Mouse (Mus musculus) kidney, adult 8-10 months (tissue): ENCODE results near the gene Phf21a.
A peak's percentile ranks its signal among the peaks of the same experiment; 100 is the strongest.
"Not testable (repeated sequence)": the region's sequence is repeated elsewhere in the genome, so short reads cannot be mapped to it uniquely, and the experiment has no call there.

ENCODE experiments used
- DNase-seq, 2 experiments: peaks; one replicate each; pipeline ENCODE4 v3.0.0; 2022

The Phf21a gene

DNA sequence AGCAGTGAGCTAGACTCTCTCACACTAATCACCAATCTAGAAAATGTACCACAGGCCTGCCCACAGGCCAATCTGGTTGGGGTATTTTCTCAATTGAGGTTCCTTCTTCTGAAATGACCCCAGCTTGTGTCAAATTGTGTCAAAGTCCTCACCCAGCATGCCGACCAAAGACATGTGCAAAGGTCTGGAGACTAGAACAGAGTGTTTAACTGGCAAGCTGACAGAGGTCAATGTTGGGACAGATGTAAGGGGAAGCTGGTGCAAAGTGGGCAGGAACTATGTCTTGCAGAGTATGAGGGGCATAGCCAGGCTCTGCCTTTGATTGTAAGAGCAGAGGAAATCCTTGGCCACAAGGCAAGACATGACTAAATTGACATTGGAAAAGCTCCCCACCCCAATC lies 7.2 kb upstream of the Phf21a start:
- DNase-seq: peak; percentile 42 to 48

DNA sequence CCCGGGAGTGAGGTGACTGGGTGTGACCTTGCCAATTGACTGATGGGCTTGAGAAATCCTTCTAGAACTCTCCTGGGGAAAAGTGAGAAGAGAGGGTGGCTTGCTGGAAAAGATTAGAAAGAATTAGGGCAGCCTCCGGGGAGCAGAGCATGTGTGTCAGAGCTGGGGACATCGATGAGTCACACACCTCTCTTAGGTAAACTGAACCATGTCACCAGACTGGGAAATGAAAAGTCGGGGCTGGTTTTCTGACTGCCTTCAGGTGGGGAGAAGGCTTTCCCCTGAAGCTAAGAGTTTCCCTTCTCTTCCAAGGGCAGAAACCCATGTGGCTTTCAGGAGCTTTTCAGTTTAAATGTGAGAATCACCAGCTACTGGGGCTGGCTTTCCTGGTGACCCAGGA lies 5.9 kb upstream of the Phf21a start:
- no peak for DNase-seq

DNA sequence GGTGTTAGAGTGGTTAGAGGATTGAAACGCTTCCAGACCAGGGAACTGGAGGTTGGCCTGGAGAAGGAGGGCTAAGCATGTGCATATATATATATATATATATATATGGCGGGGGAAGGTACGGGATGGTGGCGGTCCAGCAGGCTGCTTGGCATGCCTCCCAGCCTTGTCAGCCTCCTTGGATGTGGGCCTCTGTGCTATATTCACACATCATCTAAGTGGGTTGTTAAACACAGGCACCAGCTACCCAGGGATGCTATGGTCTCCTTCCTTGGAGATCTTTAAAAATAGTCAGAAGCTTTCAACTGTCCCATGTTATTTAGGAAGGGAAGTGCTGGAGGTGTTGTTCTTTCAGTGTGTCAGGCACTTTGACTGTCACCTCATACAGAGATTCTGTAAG lies 3.1 kb upstream of the Phf21a start:
- no peak for DNase-seq

DNA sequence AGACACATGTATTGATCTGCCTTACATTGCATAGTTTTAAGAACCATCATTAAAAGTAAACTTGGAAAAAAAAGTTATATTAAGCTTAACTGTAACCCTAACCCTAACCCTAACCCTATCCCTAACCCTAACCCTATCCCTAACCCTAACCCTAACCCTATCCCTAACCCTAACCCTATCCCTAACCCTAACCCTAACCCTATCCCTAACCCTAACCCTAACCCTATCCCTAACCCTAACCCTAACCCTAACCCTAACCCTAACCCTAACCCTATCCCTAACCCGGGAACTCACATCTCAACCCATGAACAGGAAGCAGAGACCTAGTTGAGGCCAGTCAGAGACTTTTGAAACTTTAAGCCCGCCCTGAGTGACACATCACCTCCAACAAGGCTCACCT lies 586 bp downstream of the Phf21a start:
- DNase-seq: not testable (repeated sequence)

DNA sequence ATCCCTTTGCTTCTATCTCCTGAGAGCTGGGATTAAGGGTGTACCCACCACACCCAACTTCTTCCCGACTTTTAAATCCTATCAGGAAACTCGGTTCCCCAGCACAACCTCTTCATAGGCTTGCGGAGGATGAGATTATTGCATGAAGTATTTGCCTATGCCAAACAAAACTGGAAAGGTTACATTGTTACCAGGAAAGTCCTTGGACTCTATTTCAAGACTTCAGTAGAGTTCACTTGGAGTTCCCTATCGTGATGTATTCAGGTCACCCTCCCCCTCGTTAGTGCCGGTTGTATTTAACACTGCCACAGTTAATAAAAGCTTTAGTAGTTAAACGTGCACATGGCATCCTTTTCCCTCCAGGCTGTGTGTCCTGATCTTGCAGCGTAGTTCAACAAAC lies 1.2 kb downstream of the Phf21a start:
- DNase-seq: no peak

DNA sequence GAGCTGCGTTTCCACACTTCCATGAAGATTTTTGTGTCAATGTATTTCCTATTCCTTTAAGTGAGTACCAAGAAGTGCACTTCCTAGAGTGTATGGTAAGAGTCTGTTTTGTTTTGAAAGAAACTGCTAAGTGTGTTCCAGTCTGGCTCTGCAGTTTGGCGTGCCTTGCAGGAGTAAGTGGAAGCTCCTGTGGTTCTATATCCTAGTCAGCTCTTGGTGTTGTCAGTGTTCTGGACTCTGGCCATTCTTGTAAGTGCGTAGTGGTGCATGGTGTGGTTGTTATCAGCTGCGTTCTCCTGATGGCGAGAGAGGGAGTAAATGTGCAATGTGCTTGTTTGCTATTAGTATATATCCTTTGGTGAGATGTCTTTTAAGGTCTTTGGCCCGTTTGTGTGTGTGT lies 7.9 kb downstream of the Phf21a start:
- DNase-seq: no peak

DNA sequence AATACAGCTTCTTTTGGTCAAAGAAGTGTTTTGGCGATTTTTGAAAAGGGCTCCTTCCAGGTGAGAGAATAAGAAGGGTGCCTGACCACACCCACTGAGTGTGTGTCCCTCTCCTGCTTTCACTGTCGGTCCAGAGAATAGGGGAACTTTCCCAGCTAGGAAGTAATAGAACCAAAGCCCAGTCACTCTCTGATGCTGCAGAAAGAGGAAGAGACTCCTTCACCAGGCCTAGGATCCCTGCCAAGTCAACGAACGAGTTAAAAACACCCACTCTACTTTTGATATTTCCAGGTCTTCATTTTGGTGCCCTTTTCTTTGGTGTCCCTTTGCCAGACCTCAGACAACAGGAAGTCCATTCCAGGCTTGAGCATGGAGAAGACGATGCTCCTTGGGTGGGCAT lies 31.6 kb downstream of the Phf21a start:
- DNase-seq: no peak

DNA sequence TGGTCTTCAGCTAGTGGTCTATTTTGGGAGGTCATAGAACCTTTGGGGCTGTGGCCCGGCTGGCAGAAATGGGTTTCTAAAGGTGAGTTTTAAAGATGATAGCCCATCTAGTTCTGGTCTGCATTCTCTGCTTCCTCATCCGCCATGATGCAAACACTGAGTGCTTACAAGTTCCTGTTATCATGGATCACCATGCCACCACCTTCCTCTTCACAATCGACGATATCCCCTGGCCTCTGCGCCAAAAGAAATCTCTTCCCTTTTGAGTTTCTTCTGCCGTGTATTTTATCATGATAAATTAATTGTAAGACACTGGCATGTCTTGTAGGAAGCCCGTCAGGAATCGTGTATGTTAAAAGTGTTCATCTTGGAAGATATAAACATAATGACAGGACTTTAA lies 32.4 kb downstream of the Phf21a start:
- DNase-seq: no peak

DNA sequence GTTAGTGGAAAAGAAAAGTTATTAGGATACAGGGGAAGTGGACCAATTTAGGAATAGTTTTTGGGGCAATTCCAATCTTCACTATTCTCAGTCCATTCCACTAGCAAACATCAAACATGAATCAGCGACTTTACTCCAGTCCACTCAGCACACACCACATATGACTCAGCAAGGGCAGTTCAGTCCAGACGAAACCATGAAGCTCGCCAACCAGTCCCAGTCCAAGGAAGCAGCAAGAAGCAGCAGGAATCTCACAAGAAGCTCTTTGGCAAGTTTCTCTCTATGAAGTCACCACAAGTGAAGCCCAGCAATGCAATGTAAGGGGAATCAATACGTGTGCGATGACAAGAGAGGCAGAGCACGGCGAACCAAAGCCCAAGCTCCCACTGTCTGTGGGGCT lies 37.2 kb downstream of the Phf21a start:
- no peak for DNase-seq

DNA sequence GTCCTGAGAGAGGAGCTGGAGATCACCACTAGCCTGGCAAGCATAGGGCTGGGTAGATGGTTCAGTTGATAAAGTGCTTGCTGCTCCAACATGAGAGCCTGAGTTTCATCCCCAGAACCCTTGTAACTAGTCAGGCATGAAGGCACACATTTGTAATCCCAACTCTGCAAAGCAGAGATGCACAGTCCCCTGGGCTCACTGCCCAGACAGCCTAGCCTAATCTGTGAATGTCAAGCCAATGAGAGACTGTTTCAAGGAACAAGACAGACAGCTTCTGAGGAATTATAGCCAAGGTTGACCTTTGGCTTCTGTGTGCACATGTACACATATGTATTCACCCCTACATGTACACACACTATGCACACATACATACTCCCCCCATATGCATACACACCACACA lies 45.8 kb downstream of the Phf21a start:
- no peak for DNase-seq

DNA sequence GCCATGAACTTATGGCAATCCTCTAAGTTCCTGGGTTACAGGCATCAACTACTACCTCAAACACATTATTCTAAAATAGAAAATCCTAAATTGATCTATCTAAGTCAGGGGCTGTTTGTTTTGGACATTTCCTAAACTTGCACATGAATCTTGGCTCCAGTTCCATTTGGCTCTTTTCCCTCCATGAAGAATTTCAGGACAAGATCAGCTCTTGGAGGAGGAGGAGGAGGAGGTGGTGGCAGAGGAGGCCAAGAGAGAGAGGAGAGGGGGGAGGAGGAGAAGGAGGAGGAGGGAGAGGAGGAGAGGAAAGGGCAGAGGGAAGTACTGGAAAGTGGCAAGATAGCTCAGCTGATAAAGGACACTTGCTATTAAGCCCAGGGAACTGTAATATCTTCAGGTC lies 46.4 kb downstream of the Phf21a start:
- DNase-seq: peak in 1 of 2 experiments; percentile 15

DNA sequence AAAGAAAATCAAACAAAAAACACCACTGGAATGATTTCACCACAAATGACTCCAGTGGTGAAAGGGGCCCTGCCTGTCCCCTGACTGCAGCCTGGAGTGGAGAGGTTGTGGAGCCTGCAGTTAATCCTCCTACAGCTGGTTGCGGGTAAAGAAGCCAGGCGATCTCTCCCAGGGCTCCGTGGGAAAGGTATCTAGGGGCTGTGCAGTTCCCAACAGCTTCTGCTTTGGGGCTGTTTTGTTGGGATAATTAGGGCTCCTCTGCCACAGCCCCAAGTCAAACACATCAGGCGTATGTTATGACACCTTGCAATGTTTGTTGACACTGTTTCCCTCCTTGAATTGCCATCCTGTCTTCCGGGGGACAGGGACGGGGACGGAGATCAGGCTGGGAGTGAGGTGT lies 47.5 kb downstream of the Phf21a start:
- no peak for DNase-seq

DNA sequence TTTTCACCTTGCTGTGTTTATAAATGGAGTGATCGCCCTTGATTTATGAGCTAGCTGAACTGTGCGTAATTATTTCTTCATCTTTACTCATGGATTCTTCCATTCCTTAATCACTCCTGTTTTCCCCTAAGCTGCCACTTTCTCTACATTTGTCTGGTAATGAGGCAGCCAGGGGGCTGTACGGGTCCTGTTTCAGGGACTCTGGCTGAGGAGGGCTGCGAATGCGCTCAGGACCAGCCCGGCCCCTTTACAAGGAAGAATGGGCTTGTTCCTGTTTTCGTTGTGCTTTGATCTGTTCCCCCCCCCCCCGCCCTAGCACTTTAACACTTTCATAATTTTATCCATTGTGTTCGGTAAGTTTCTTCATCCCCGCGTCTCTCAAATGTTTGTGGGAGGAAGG lies 48.2 kb downstream of the Phf21a start:
- no peak for DNase-seq

DNA sequence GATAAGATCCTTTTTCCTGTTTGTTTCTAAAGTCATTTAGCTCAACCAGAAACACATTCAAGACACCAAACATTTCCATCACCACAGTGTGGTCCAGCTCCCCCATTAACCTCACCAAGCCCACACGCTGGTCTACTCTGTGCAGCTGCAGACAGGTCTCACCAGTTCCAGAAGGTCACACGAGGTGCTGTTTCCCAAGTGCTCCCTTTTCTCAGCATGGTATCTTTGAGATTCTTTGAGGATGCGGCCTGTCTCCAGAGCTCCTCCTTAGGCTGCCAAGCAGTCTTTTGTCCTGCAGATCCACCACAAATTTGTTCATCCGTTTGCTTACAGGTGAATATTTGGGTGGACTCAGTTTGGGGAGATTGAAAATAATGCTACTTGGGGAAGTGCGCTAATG lies 51.0 kb downstream of the Phf21a start:
- DNase-seq: no peak

DNA sequence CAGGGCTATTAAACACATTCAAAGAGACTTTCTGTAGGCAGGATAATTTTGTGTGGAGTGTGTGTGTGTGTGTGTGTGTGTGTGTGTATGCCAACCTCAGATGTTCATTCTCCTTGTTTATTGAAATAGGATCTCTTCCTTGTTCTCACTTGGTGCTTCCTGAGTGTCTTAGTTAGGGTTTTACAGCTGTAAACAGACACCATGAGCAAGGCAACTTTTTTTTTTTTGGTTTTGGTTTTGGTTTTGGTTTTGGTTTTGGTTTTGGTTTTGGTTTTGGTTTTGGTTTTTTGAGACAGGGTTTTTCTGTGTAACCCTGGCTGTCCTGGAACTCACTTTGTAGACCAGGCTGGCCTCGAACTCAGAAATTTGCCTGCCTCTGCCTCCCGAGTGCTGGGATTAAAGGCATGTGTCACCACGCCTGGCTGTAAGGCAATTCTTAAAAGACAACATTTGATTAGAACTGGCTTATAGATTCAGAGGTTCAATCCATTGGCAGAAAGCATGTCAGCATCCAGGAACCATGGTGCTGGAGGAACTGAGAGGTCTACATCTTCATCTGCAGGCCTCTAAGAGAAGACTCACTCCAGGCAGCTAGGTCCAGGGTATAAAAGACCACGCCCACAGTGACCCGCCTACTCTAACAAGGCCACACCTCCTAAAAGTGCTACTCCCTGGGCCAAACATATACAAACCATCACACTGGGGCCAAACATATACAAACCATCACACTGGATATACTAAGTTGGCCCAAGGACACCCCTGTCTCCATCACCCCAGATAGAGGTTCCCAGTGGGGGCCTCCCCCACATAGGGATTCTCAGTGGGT lies 55.2 kb downstream of the Phf21a start:
- not testable (repeated sequence) for DNase-seq

DNA sequence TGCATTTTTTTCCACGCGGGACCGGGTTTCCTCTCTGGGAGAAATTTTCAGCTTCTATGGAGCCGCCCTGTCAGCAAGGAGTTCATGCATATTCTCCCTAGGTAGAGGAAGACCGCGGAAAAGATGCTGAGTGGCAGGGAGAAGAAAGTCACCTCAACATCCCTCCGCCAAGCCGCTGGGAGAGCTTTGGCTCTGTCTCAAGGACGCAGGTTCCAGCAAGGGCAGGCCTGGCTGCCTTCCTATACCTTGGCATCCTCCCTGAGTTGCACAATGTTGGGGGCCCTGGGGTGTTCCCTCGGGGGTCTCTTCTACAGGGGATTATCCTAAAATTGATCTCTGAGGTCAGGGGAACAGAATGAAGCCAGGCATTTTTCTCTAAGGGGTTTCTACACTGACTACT lies 71.4 kb downstream of the Phf21a start:
- DNase-seq: no peak

DNA sequence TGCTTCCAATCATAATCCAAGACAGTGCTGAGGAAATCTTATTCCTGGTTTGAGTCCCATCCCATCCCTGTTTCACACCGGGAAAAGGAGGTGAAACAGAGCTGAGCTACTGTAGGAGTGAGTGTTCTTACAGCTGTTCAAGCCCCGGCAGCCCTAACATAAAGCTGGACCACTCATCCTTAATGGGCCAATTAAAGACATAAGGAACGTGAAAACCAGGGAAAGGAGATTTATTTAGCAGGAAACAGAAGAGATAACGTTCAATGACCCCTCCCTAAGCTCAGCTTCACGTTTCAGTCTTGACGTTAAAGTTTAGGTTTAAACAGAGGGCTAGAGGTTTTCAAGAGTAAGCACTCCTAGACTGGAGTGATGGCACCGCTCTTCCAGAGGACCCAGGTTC lies 74.0 kb downstream of the Phf21a start:
- no peak for DNase-seq

DNA sequence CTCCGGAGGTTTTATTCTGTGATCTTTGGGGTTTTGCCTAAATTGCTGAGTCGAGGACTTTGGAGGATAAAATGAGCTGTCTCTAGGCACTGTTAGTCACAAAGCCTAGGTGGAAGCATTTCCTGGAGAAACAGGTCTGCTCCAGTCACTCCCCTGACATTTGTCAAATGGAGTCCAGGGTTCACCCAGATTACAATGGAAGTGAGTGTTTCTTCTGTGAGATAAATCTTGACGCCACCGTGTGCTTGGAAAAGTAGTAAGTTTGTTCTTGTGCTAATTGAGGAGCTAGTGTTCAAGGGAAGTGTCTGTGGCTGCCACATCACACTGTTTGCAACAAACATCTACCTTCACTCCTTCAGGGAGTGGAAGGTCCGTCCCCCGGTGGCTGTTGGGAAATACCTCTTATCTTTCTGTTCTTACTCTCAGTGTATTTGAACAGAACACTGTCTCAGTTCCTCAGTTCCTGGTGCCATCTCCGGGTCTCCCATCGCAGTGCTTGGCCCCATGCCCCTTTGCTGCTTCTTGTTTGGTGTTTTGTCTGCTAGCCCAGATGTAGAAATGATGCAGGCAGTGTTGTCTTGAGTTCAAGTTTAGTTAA lies 78.2 kb downstream of the Phf21a start:
- no peak for DNase-seq

DNA sequence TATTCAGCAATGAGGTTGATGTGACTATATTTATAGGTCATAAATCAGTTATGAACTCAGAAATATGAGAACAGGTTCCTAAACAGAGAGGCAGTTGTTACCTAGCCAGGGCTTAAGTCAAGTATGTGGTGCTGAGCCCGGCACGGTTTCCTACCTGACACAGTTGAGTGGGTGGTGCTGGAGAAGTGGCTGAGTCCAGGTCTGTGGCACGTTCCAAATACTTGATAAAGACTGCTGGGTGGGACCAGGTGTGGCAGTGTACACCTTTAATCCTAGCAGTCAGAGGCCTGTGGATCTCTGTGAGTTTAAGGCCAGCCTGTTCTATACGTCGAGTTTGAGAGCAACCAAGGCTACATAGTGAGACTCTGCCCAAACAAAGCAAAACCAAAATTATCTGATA lies 79.4 kb downstream of the Phf21a start:
- DNase-seq: no peak

DNA sequence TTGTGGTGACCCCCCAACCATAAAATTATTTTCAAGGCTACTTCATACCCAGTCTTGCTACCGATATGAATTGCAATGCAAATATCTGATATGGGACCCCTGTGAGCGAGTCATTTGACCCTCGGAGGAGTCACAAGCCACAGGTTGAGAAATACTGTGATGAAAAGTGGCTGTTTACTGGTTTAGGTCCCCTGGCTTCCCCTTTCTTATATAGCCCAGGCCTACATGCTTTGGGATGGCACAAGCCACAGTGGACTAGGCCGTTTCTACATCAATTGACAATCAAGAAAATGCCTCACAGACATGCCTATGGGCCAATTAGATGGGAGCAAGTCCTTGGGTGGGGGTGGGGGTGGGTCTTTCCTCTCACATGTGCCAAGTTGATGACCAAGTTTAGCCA lies 80.3 kb downstream of the Phf21a start:
- DNase-seq: no peak

DNA sequence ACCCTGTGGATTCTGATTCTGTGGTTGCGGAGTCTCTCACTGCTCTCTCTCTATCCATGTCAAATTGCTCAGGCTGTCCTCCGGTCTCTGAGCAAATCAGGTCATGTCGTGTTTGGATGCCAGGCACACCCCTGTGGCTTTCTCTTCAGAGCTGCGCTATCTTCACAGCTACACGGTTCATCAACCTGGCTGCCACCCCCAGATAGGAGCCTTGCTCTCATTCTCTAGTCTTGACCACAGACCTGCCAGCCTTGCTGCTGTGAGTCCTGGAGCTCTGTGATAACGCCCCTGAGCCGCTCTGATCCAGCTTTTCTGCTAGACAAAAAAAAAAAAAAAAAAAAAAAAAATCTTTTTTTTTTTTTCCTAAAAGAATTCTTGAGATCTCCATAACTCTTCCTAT lies 81.3 kb downstream of the Phf21a start:
- no peak for DNase-seq

DNA sequence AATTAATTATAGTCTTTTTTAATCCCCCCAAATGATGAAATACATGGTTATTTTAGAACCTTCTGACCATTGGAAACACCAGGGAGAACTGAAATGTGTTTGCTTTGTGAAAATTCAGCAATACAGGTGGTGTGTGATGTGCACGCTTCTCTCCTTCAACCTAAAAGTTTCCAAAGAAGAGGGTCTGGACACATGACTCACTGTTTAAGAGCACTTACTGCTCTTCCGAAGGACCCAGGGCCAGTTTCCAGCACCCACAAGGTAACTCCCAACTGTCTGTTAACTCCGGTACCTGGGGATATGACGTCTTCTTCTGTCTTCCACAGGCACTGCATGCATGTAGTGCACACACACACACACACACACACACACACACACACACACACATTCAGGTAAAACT lies 82.1 kb downstream of the Phf21a start:
- no peak for DNase-seq

DNA sequence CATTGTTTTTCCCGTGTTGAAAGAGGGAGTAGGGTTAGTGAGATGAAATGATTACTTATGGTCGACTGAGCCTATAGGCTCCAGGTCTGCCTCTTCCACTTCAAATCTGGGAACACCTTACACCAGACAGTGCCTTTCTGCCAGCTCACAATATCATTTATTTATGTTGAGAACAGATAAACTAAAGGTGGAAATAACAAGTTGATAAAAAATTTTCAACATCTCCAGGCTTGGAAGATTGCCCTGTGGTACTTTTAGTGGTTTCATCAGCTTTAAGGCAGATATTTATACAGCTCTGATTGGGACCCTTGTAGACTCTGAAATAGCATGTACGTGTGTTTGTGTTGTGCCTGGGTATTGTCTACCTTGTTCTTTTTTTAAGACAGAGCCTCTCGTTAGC lies 83.4 kb downstream of the Phf21a start:
- no peak for DNase-seq

DNA sequence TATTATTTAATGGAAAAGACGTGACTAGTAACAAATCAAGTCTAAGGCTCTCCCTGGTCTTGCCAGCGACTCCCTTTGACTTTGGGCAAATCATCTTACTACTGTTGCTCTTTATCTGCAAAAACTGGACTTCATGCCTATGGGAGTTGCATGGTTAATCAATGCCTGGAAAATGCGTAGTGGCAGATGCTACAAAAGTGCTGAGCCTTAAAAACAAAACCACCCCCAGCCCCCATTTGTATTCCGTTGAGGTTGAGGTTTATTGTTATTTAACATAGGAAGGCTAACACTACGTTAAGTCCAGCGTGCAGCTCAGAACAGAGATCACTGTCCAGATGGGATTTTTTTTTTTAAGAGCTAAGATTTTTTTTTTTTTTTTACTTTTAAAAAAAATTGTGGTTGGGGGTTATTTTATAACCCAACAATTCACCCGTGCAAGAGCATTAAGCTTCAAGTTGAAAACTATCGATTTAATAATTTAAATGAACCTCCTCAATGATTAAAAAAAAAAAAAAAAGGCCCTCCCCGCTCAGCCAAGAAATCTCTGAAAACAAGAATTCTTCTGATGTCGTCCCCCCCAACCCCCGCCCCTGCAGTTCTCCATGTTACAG lies 89.3 kb downstream of the Phf21a start:
- DNase-seq: no peak
